Mouse (Mus musculus): Measurements from ENCODE around the gene Ccl2.

GRCm38 (mm10) chr11:82013756-82014155 is 21.6 kb upstream of the Ccl2 start:
- no peak for TF ChIP-seq EP300 (IDR thresholded peaks at IDR 0.05; ENCODE audit: low read depth)
- no peak for TF ChIP-seq CTCF (IDR thresholded peaks at IDR 0.05; ENCODE audit: low read depth)

All from liver, postnatal 0 days (tissue).